Mouse (Mus musculus) adrenal gland, postnatal 36 days (tissue): ENCODE data around the gene Suds3. TPM values are rescaled to one million over a fixed set of nuclear protein-coding genes. Genes with fewer than 3 reads are reported as not detected.

Experiments
- DNase-seq, 2 experiments: peaks; one replicate each; pipeline ENCODE4 v3.0.0; 2021; ENCODE audit warnings: mixed read lengths in 1 of 2
- total RNA-seq, 2 experiments: library from RNA; stranded (reverse); gene quantifications; 2 replicates each; pipeline ENCODE4 v1.2.3; 2021

The Suds3 gene
- total RNA-seq, 2 experiments from 2014 or later, result 115 to 134 TPM

DNA sequence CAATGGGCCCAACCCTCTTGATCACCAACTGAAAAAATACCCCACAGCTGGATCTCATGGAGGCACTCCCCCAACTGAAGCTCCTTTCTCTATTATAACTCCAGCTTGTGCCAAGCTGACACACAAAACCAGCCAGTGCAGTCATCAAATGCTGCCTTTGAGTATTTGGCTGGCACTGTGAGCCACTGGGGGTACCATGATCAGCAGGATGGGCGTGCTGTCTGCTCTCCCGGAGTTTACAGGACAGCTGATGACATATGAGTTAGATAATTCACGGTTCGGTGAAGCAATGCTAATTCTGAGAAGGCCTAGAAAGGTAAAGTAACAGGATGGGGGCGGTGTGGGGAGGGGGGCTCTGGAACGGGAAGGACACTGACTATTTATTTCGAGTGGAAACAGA, 66.0 kb downstream of the Suds3 start:
- DNase-seq, result no peak

DNA sequence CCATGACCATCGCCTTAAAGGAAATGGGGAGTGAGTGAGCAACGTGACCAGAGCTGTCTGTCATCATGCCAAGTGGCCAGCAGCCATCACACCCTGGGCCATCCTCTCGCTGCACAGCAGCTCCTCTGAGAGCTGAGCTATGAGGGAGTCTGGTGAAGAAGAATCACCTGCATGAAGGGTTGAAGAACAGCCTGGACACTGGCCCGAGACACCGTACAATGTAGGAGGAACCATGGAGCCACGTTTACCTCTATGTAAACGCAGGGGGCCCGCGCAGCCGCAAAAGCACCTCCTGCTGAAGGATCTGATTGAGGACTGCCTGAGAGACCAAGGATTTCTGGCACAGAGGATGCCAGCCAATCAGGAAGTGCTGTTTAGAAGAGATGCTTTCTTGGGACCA, 70.8 kb downstream of the Suds3 start:
- no peak for DNase-seq

DNA sequence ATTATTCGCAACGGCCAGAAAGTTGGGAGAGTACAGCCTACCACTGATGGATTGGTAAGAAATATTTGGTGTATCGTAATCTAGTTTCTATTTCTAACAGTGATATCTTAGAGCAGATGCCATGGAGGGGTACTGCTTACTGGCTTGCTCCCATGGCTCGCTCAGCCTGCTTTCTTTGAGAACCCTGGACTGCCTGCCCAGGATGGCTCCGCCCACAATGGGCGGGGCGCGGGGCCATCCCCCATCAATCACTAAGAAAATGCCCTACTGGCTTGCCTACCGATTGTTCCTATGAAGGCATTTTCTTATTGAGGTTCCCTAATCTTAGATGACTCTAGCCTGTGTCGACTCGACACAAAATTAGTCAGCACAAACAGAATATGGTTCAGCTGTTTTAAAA, 73.3 kb downstream of the Suds3 start:
- no peak for DNase-seq

Other genes starting within 250 kb of the Suds3 start
- 10 to 100 TPM; 31.3 to 40.7 TPM for gene Taok3, start 4.0 kb upstream of the Suds3 start, total RNA-seq
- 1,000 to 10,000 TPM; 1,300 to 1,490 TPM for gene Pebp1, start 171.5 kb upstream of the Suds3 start, total RNA-seq
- 10 to 100 TPM; 16.3 to 23.0 TPM for gene Vsig10, start 203.0 kb upstream of the Suds3 start, total RNA-seq
- 100 to 1,000 TPM; 134 to 135 TPM for gene Wsb2, start 241.2 kb upstream of the Suds3 start, total RNA-seq